Comparison of ENCODE assay signal across 14 mouse cellular contexts in the genomic region with DNA sequence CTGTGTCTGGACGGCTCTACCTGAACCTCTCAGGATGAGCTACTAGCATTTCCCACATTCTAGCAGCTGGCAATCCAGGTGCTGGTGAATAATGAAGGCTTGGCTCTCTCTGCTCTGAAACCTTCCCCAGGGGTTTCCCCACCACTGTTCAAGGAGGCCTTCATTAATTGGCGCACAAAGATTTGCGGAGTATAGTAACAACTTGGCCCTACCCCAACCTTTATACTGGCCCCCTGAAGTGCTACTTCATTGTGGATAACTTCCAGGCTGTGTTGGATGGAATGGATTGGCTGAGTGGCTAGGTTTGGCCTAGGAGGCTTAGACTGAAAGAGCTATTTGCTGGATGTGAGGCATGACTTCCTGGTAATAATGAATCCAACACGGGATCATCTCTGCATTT.
"Had no signal": no experiment of that assay in that cellular context is flagged by ENCODE, and none has a peak within 500 bp of the region (broad histone marks: within the 10 kb centered on the region; RNA-seq: fewer than 3 reads in every experiment).

No protein-coding gene starts in this region.

- H3K27me3 ChIP-seq: megakaryocyte, embryonic 14.5 days; midbrain, embryonic 13.5 days; midbrain, embryonic 15.5 days; neural tube, embryonic 12.5 days; stomach, embryonic 15.5 days had no signal

- H3K4me3 ChIP-seq: megakaryocyte, embryonic 14.5 days; midbrain, embryonic 13.5 days; midbrain, embryonic 15.5 days; neural tube, embryonic 12.5 days; stomach, embryonic 15.5 days had no signal

- H3K36me3 ChIP-seq: midbrain, embryonic 13.5 days; midbrain, embryonic 15.5 days; neural tube, embryonic 12.5 days; stomach, embryonic 15.5 days had no signal

- H3K9ac ChIP-seq: lung, embryonic 14.5 days; midbrain, embryonic 13.5 days; midbrain, embryonic 15.5 days; neural tube, embryonic 12.5 days; stomach, embryonic 15.5 days had no signal

- H3K27ac ChIP-seq: midbrain, embryonic 13.5 days; midbrain, embryonic 15.5 days; neural tube, embryonic 12.5 days; stomach, embryonic 15.5 days; stomach, postnatal 0 days had no signal

- DNase-seq: lung, adult 18-20 months; lung, embryonic 14.5 days; lung, postnatal 10 days; lung, postnatal 4 days; right cerebral cortex, postnatal 14 days; thymus, postnatal 14 days; thymus, postnatal 36 days had no signal

- H3K4me2 ChIP-seq: lung, embryonic 14.5 days; midbrain, embryonic 11.5 days; midbrain, embryonic 13.5 days; midbrain, embryonic 15.5 days; neural tube, embryonic 12.5 days; stomach, embryonic 15.5 days had no signal

- H3K4me1 ChIP-seq: megakaryocyte, embryonic 14.5 days; midbrain, embryonic 13.5 days; midbrain, embryonic 15.5 days; neural tube, embryonic 12.5 days had no signal

- ATAC-seq: midbrain, embryonic 13.5 days; midbrain, embryonic 15.5 days had no signal

- H3K9me3 ChIP-seq: midbrain, embryonic 13.5 days; midbrain, embryonic 15.5 days; neural tube, embryonic 12.5 days; stomach, embryonic 15.5 days had no signal
